Mouse (Mus musculus) cerebellum, postnatal 4 days (tissue): ENCODE results near the gene Helz.

Experiments
- DNase-seq, 2 experiments: peaks; one replicate each; pipeline ENCODE4 v3.0.0; 2022; ENCODE audit warnings: low spot score in 2 of 2, mixed read lengths in 1 of 2

The Helz gene

GRCm38 (mm10) chr11:107721057-107721456 lies 173.3 kb downstream of the Helz start:
- no peak for DNase-seq

GRCm38 (mm10) chr11:107724603-107725002 lies 176.9 kb downstream of the Helz start:
- DNase-seq: no peak

GRCm38 (mm10) chr11:107728073-107728863 lies 180.5 kb downstream of the Helz start:
- DNase-seq: peak in 1 of 2 experiments; percentile 62

GRCm38 (mm10) chr11:107729141-107729540 lies 181.4 kb downstream of the Helz start:
- DNase-seq: no peak

- peak in 1 of 2 experiments; percentile 18 for DNase-seq
Measured at GRCm38 (mm10) chr11:107730940-107731339, 183.2 kb downstream of the Helz start.

GRCm38 (mm10) chr11:107731498-107731897 lies 183.8 kb downstream of the Helz start:
- no peak for DNase-seq

- no peak for DNase-seq
Measured at GRCm38 (mm10) chr11:107734133-107734532, 186.4 kb downstream of the Helz start.

GRCm38 (mm10) chr11:107737886-107738285 lies 190.2 kb downstream of the Helz start:
- DNase-seq: no peak

- no peak for DNase-seq
Measured at GRCm38 (mm10) chr11:107738418-107739099, 190.8 kb downstream of the Helz start.

GRCm38 (mm10) chr11:107743100-107743499 lies 195.4 kb downstream of the Helz start:
- peak in 1 of 2 experiments; percentile 43 for DNase-seq
